Mouse (Mus musculus) adrenal gland, postnatal 25 days (tissue): Measurements from ENCODE around the gene Tufm. TPM values are rescaled to one million over a fixed set of nuclear protein-coding genes. Genes with fewer than 3 reads are reported as not detected.

Experiments used
- DNase-seq: peaks from one replicate; pipeline ENCODE4 v3.0.0; 2021; ENCODE audit warnings: mixed read lengths
- total RNA-seq: library from RNA; stranded (reverse); gene quantifications from 2 replicates; pipeline ENCODE4 v1.2.3, GENCODE M21; 2021

The Tufm gene
- total RNA-seq, 1 experiment from 2014 or later, result 191 TPM

DNA sequence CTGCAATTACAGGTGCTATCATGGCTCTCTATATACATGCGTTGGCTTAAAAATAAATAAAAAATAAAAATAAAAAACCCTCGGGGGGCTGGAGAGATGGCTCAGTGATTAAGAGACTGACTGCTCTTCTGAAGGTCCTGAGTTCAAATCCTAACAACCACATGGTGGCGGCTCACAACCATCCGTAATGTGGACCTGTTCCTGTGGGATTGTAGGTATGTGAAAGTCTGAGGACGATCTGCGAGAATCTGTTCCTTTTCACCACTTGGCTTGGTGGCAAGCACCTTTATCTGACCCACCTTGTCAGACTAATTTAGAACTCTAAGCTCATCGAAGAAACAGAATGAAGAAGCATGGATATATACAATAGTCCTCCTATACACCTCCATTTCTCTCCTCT lies 12.3 kb downstream of the Tufm start:
- no peak for DNase-seq

DNA sequence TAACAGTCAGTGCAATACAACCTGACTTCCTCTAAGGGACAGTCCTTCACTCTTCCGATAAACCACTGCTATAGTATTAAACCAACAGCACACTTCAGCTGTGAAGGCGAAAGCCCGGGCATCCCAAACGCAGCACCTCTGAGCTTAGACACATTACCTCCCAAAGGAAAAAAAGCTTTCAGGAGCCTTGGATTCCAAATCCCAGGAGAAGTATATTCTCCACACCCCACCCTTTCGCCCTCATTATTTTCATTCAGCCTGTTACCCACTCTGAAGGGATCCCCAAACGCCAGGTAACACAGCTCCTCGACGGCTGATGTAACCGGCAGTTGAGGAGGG lies 14.5 kb downstream of the Tufm start:
- no peak for DNase-seq

DNA sequence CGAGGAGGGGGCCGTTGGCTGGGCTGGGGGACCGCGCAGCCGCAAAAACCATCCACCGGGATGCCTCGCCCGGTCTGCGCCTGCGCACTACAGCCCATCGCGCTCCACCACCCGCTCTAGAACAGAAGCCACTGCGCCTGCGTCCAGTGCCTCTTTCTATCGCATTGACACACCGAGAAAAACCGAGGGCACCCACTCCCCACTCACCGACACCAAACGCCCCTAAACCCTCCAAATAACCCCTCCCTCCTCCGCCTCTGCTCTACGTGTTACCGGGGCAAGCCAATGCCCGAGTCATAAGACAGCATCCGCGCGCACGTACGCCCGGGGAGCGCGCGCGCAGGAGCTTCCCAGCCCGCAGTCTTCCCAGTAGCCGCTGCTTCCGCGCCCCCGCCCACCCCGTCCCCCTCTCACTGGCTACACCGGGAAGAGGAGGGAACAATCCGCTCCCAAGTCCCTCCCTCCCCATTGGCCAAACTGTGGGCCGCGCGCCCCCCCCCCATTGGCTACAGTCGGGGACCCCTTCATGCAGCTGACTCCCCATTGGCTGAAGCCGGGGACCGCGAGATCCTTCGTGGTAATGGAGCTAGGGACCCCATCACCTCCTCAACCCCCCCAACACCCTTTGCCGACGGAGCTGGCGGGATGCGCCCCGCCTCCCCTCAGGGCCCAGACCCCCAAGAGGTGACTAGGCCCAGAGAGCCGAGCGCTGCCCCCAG lies 15.0 kb downstream of the Tufm start:
- DNase-seq, result peak; percentile 92

DNA sequence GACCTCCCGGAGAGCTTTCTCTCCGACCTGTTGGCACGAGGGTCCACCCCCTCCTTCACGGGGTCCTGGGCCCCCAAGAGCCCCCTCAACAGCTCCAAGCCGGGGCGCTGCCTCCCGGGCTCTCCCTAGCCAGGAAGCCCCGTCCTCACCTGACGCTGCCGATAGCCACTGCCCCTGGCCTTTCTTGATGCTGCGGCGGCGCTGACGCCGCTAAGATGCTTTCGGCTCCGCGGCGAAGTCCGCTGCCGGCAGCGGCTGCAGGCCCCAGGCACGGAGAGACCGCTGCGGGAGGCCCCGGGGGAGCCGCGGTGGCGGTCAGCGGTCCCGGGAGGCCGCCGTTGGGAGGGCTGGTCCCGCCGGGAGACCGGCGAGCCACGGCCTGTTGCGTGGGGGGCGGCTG lies 15.6 kb downstream of the Tufm start:
- no peak for DNase-seq

DNA sequence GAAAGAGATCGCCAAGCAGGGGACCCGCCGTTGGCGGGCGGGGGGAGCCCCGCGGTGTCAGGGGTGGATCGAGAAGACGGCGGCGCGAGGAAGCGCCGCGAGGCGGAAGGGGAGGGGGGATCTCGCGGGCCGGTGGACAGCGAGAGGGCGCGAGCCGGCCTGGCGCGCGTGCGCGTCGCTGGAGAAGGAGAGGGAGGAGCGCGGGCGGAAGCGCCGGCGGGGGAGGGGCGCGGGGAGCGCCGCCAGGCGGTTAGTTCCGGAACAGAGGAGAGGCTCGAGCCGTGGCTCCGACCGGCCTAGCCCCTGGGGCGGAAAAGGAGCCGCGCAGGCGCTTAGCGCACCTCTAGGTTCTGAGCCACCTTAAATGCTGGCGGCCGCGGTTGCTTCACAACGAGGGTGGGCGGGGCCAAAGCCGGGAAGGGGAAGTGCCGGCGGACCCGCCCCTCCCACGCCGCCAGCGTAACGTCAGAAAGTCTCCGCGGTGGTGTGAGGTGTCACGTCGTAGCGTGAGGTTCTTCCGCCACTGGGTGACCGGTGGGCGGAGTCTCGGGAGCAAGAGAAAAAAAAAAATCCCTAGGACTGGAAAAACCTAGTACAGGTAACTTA lies 16.2 kb downstream of the Tufm start, which contains the start of gene Atxn2l:
Atxn2l (minus strand) TSS at position 165 of the 606 bp plus-strand sequence.
- peak; percentile 99 for DNase-seq

DNA sequence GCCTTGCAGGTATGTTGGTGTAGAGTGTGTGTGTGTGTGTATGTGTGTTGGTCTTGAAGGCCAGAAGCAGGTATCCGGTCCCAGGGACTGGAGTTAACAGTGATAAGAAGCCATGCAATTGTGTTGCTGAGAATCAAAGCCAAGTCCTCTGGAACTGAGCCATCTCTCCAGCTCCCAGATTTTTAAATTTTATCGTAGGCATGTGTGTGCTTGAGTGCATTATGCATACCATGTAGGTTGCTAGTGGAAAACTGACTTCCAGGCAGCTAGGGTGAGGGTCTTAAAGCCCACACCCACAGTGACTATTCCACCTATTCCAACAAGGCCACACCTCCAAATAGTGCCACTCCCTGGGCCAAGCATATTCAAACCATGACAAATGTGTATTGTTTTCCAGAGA lies 17.8 kb downstream of the Tufm start:
- DNase-seq, result no peak

DNA sequence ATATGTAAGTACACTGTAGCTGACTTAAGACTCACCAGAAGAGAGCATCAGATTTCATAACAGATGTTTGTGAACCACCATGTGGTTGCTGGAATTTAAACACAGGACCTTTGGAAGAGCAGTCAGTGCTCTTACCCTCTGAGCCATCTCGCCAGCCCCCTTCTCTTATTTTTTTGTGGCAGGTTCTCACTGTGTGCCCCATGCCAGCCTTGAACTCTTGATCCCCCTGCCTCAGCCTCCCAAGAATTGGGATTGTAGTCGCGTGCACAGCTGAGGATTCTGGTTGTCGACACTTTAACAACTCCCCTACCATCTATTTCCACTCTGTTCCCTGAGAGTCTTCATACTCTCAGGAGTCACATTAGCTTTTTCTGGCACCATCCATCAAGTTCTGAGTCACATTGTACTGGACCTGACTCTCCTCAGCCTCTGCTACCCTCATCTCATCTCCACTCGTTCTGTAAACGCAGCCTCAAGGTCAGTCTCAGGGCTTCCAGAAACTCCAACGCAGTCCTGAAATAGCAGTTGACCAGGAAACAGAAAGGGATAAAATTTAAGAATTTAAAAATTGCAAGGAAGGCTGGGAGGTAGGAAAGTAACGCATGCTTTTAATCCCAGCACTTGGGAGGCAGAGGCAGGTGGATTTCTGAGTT lies 20.1 kb downstream of the Tufm start:
- no peak for DNase-seq

DNA sequence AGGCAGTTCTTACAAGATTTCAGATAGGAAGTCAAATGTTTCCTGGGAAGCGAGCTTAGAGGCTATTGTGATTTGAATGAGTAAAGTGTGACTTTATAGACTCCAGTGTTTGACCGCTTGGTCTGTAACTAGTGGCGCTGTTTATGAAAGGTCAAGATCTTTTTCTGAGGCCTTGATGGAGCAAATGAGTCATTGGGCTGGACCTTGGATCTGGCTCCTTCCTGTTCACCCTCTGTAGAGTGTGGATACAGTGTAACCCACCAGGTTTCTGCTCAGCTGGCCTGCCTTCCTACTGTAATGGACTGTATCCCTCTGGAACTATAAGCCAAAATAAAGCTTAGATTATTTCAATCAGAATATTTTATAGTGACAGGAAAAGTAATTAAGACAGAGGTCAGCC lies 24.1 kb downstream of the Tufm start:
- DNase-seq, result no peak

DNA sequence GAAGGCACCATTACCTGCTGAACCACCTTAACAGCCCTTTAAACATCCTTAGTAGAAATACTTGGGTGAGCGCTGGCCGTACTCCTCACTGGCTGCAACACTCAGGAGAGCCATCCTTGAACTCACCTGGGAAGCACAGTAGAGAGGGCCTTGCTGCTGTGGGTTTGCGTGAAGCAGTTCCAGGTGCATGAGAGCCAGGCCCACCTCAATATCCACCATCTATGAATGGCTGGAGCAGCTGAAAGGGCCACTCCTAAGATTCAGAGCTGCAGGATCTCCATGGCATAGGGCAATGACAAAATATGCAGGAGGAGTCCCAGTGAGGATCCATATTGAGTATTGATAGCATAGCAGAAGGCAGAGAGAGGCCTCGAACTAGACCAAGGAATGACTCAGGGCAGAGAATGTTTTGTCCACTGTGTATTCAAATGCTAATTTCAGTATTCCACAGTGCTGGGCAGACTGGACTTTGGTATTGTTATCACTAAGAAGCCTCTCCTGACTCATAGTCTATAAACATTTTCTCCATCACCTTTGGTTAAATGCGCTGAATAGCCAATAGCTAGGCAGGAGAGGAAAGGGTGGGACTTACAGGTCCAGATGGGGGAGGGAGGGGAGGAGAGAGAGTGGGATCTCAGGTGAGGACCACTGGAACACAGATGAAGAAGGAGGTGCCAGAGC lies 31.2 kb downstream of the Tufm start:
- no peak for DNase-seq

DNA sequence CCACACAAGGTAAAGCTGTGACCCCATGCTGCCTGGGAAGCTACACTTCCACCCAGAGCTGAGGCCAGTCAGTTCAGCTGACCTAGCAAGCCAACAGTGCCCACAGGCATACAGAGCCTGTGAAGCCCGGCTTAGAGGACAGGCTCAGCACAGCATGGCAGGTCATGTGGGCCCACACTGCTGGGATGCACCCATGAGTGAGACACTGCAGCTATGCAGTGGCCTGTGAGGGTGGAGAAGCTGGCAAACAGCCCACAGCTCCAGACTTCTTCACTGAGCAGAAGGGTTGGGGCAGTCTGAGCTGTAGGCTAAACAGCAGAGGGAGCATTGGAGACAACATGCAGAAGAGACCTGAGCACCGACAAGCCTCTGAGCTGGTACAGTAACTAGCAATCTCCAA lies 32.4 kb downstream of the Tufm start:
- DNase-seq, result peak; percentile 34

DNA sequence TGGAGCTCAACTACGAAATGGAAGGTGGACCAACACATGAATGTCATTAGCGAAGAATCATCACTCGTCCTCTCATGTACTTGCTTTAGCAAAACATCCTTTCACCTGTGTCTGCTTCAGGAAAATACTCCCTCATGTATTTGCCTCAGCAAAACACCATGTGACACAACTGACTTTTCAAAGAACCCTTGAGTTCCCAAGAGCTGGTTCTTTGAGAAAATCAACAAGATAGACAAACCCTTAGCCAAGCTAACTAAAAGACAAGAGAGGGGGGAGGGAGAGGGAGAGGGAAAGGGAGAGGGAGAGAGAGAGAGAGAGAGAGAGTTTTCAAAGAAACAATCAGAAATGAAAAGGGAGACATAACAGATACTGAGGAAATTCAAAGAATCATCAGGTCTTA lies 36.2 kb downstream of the Tufm start:
- no peak for DNase-seq

DNA sequence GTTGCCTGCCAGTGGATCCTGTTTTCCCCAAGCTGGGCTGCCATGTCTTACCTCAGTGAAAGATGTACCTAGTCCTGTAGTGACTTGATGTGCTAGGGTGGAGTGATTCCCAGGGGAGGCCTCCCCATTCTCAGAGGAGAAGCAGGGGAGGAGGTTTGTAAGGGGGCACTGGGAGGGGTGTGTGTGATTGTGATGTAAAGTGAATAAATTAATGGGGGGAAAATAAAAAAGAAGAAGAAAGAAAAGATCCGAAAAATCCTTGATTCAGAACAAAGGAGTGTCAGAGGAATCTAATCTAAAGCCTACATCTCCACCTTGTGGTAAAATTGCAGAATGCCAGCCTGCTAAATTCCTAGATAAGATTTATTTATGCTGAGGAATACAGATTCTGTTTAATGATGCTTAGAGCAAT lies 41.0 kb downstream of the Tufm start:
- DNase-seq, result no peak

DNA sequence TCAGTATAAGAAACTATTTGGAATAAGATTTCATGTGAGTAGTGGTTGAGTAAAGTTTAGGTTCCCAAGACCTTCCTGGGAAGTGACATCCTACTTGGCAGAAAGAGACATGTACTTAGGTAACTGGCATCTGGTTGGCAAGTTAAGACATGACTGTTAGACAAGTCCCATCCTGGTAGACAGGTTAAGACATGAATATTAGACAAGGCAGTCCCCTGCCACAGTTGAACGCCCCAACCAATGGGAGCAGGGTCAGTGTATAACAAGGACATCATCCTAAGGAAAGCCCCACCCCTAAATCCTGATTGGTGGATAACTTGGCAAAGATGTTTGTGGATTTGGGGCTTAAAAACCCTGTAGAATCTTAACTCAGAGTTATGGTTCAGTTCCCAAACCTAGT lies 46.3 kb downstream of the Tufm start:
- no peak for DNase-seq

DNA sequence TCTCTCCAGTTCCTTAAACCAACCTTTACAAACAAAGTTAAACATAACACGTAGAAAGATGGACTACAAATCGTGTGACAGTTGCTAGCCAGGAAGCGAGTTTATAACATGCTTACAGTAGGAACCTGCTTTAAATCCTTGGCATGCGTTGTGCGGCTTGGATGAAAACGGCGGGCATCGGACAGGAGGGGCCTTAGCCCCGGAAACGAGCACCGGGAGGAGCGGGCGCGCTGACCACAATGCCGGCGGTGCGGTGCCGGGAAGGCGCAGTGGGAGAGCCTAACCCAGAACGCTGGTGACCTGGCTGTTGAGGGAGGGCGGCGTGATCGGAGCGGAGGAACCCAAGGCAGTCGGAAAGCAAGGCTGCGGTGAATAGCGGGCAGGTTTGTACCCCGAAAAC lies 48.6 kb downstream of the Tufm start:
- DNase-seq, result peak; percentile 38

DNA sequence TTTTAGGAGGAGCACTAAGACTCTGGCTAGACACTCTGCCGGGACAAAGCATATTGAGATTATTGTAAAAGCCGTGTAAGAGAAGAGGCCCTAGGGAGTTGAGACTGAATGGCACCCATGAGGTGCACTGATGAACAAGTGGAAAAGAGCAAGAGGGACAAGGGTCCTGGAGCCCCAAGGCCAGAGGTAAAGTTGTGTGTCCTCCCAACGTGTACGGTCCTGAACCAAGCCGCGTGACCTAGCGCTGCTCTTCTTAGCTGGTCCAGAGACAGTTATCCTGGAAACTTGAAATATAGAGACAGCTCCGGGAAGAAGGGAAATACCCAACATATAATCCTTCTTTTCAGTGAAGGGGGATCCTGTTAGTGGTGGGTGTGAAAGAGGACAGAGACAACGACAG lies 49.3 kb downstream of the Tufm start:
- DNase-seq, result no peak

DNA sequence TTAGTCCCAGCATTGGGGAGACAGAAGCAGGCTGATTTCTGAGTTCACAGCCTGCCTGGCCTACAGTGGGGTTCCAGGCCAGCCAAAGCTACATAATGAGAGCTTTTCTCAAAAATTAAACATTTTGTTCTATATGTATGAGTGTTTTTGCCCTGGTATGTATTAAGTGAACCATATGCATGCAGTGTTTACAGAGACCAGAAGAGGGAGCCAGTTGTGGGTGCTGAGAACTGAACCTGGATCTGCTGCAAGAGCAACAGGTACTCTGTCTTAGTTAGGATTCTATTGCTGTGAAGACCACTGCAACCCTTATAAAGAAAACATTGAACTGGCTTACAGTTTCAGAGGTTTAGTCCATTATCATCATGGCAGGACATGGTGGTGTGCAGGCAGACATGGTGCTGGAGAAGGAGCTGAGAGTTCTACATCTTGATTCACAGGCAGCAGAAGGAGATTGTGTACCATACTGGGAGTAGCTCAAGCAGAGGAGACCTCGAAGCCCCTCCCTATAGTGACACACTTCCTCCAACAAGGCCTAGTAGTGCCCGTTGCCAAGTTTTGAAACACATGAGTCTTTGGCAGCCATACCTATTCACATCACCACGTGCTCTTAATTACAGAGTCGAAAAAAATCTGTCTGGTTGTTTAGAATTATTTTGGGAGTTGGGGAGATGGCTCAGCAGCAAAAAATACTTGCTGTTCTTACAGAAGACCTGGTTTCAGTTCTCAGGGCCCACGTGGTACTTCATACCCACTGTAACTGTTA lies 50.8 kb downstream of the Tufm start:
- DNase-seq, result no peak

Other genes starting within 250 kb of the Tufm start
- 72.1 and 102 TPM in 2 replicates for gene Sbk1, start 214.7 kb upstream of the Tufm start, total RNA-seq
- gene Lat, start 117.8 kb upstream of the Tufm start, total RNA-seq, result 0.43 and 1.0 TPM in 2 replicates
- gene Spns1, start 109.9 kb upstream of the Tufm start, total RNA-seq, result 43.1 and 54.8 TPM in 2 replicates
- gene Nfatc2ip, start 90.6 kb upstream of the Tufm start, total RNA-seq, result 8.6 and 8.7 TPM in 2 replicates
- 0.67 and 1.9 TPM in 2 replicates for gene Cd19, start 72.5 kb upstream of the Tufm start, total RNA-seq
- gene Rabep2, start 58.6 kb upstream of the Tufm start, total RNA-seq, result 58.2 and 82.6 TPM in 2 replicates
- not detected in 2 replicates for gene Atp2a1, start 24.3 kb upstream of the Tufm start, total RNA-seq
- 60.4 and 63.6 TPM in 2 replicates for gene Sh2b1, start 11.9 kb upstream of the Tufm start, total RNA-seq
- 123 and 138 TPM in 2 replicates for gene Atxn2l, start 16.1 kb downstream of the Tufm start, total RNA-seq
- 256 and 282 TPM in 2 replicates for gene Eif3c, start 79.0 kb downstream of the Tufm start, total RNA-seq
- 1.4 and 3.2 TPM in 2 replicates for gene Apobr, start 97.6 kb downstream of the Tufm start, total RNA-seq
- 31.7 and 42.7 TPM in 2 replicates for gene Cln3, start 98.5 kb downstream of the Tufm start, total RNA-seq
- gene Il27, start 107.6 kb downstream of the Tufm start, total RNA-seq, result not detected in 2 replicates
- gene Nupr1, start 143.5 kb downstream of the Tufm start, total RNA-seq, result 12.1 and 20.7 TPM in 2 replicates
- gene Sgf29, start 161.9 kb downstream of the Tufm start, total RNA-seq, result 37.5 and 41.1 TPM in 2 replicates
- 29.6 and 31.0 TPM in 2 replicates for gene Sult1a1, start 189.1 kb downstream of the Tufm start, total RNA-seq
- gene Bola2, start 208.0 kb downstream of the Tufm start, total RNA-seq, result 83.3 and 85.8 TPM in 2 replicates
- gene Slx1b, start 208.4 kb downstream of the Tufm start, total RNA-seq, result 12.8 and 17.5 TPM in 2 replicates
- gene Coro1a, start 220.4 kb downstream of the Tufm start, total RNA-seq, result 3.5 and 8.0 TPM in 2 replicates